Mouse (Mus musculus) stomach, embryonic 15.5 days (tissue): ENCODE data around the gene Jak2. TPM values are rescaled to one million over a fixed set of nuclear protein-coding genes. Genes with fewer than 3 reads are reported as not detected.

Source experiments
- ATAC-seq: fragments of 200-750 bp; cut with Nextera tagmentation; 2 replicates; pipeline ENCODE4 v1.8.0; 2017; ENCODE audit warnings: low read depth, moderate number of reproducible peaks, moderate TSS enrichment; ENCODE audit not compliant: insufficient read depth, low FRiP score
- H3K27ac ChIP-seq: fragments of 300-500 bp; sonication (generic); 2 replicates; pipeline ENCODE4 v1.5.1; 2015; ENCODE audit warnings: mild to moderate bottlenecking, inconsistent platforms
- H3K27me3 ChIP-seq: fragments of 300-500 bp; sonication (generic); replicated peaks from 2 replicates; pipeline ENCODE4 v1.6.1; 2015; ENCODE audit warnings: inconsistent platforms
- H3K36me3 ChIP-seq: fragments of 300-500 bp; sonication (generic); 2 replicates; pipeline ENCODE4 v1.6.1; 2015; ENCODE audit warnings: inconsistent platforms
- H3K4me1 ChIP-seq: fragments of 300-500 bp; sonication (generic); 2 replicates; pipeline ENCODE4 v1.6.1; 2015; ENCODE audit warnings: inconsistent platforms
- H3K4me2 ChIP-seq: fragments of 300-500 bp; sonication (generic); 2 replicates; pipeline ENCODE4 v1.6.1; 2015; ENCODE audit warnings: mild to moderate bottlenecking, inconsistent platforms
- H3K4me3 ChIP-seq: fragments of 300-500 bp; sonication (generic); replicated peaks from 2 replicates; pipeline ENCODE4 v1.5.1; 2015; ENCODE audit warnings: inconsistent platforms
- H3K9ac ChIP-seq: fragments of 300-500 bp; sonication (generic); 2 replicates; pipeline ENCODE4 v1.6.1; 2015; ENCODE audit warnings: inconsistent platforms
- H3K9me3 ChIP-seq: fragments of 300-500 bp; sonication (generic); 2 replicates; pipeline ENCODE4 v1.6.1; 2016; ENCODE audit warnings: inconsistent platforms
- WGBS: fragments of 180-500 bp; shearing (Covaris S2); methylation state at CpG from one replicate; pipeline ENCODE4 v1.1.7; 2015; 5-methylcytosine and 5-hydroxymethylcytosine counted together
- polyA plus RNA-seq: library from polyadenylated mRNA; unstranded; fragments of >200 nt; fragmentation: Nextera tagmentation; extraction: Ambion mirVana; gene quantifications from 2 replicates; pipeline ENCODE4 v1.2.1, GENCODE M21; 2015

Gene Jak2
- polyA plus RNA-seq, 1 experiment from 2014 or later: 10.5 TPM

GRCm38 (mm10) chr19:29285451-29285869 is 33.8 kb downstream of the Jak2 start:
- WGBS: 50% methylated on average over 7 of the region's 7 CpGs
- Histone ChIP-seq H3K4me2 (no peak overlapping the region), H3K27ac (no peak overlapping the region), H3K36me3 (no peaks in the 10 kb centered on the region), H3K4me3 (no peak overlapping the region), H3K4me1 (no peaks in the 10 kb centered on the region), H3K9ac (no peak overlapping the region), H3K9me3 (no peaks in the 10 kb centered on the region), H3K27me3 (no peaks in the 10 kb centered on the region)
- no peak for ATAC-seq

- Histone ChIP-seq H3K9me3 (no peaks in the 10 kb centered on the region), H3K27me3 (no peaks in the 10 kb centered on the region), H3K9ac (no peak overlapping the region), H3K36me3 (0 out of 2 replicates have a peak, but pooled peaks cover 2% of the 10 kb centered on the region), H3K4me1 (no peaks in the 10 kb centered on the region), H3K4me3 (no peak overlapping the region), H3K4me2 (no peak overlapping the region), H3K27ac (no peak overlapping the region)
- 77% methylated on average over 8 of the region's 8 CpGs for WGBS
- no peak for ATAC-seq
Measured at GRCm38 (mm10) chr19:29287863-29288262, 36.2 kb downstream of the Jak2 start.

- Histone ChIP-seq H3K4me1 (no peaks in the 10 kb centered on the region), H3K36me3 (peaks cover 6% of the 10 kb centered on the region; the same call in 1 of the 2 replicates), H3K27ac (no peak overlapping the region), H3K9me3 (no peaks in the 10 kb centered on the region), H3K4me3 (no peak overlapping the region), H3K4me2 (no peak overlapping the region), H3K9ac (no peak overlapping the region), H3K27me3 (no peaks in the 10 kb centered on the region)
- ATAC-seq: peak; percentile 71
- WGBS: 50% methylated on average over 14 of the region's 14 CpGs
Measured at GRCm38 (mm10) chr19:29291532-29291931, 39.9 kb downstream of the Jak2 start.

- Histone ChIP-seq H3K9me3 (no peaks in the 10 kb centered on the region), H3K4me3 (no peak overlapping the region), H3K9ac (no peak overlapping the region), H3K27me3 (no peaks in the 10 kb centered on the region), H3K36me3 (peaks cover 6% of the 10 kb centered on the region; the same call in 1 of the 2 replicates), H3K4me2 (no peak overlapping the region), H3K4me1 (no peaks in the 10 kb centered on the region), H3K27ac (no peak overlapping the region)
- no peak for ATAC-seq
- 80% methylated on average over 4 of the region's 4 CpGs for whole genome bisulfite sequencing
Measured at GRCm38 (mm10) chr19:29292546-29292945, 40.9 kb downstream of the Jak2 start.

- no peak for ATAC-seq
- Histone ChIP-seq H3K36me3 (peaks cover 9% of the 10 kb centered on the region), H3K4me1 (no peaks in the 10 kb centered on the region), H3K9ac (no peak overlapping the region), H3K4me2 (no peak overlapping the region), H3K27ac (no peak overlapping the region), H3K4me3 (no peak overlapping the region), H3K27me3 (no peaks in the 10 kb centered on the region), H3K9me3 (no peaks in the 10 kb centered on the region)
- WGBS: 35% methylated on average over 2 of the region's 2 CpGs
Measured at GRCm38 (mm10) chr19:29294756-29295155, 43.1 kb downstream of the Jak2 start.

- Histone ChIP-seq H3K4me2 (no peak overlapping the region), H3K9ac (no peak overlapping the region), H3K4me1 (no peaks in the 10 kb centered on the region), H3K36me3 (peaks cover 19% of the 10 kb centered on the region), H3K4me3 (no peak overlapping the region), H3K27ac (no peak overlapping the region), H3K9me3 (no peaks in the 10 kb centered on the region), H3K27me3 (no peaks in the 10 kb centered on the region)
- ATAC-seq: no peak
Measured at GRCm38 (mm10) chr19:29296166-29296565, 44.5 kb downstream of the Jak2 start.

- 96% methylated on average over 1 of the region's 1 CpGs for WGBS
- no peaks in the 10 kb centered on the region for H3K4me1 ChIP-seq
- H3K4me3 ChIP-seq: no peak overlapping the region
- H3K9ac ChIP-seq: no peak overlapping the region
- no peak overlapping the region for H3K27ac ChIP-seq
- no peaks in the 10 kb centered on the region for H3K27me3 ChIP-seq
- peaks cover 22% of the 10 kb centered on the region for H3K36me3 ChIP-seq
- no peak overlapping the region for H3K4me2 ChIP-seq
- H3K9me3 ChIP-seq: no peaks in the 10 kb centered on the region
- no peak for ATAC-seq
Measured at GRCm38 (mm10) chr19:29297366-29297765, 45.7 kb downstream of the Jak2 start.

- H3K4me2 ChIP-seq: no peak overlapping the region
- H3K36me3 ChIP-seq: peaks cover 20% of the 10 kb centered on the region
- no peak overlapping the region for H3K9ac ChIP-seq
- no peaks in the 10 kb centered on the region for H3K9me3 ChIP-seq
- H3K4me3 ChIP-seq: no peak overlapping the region
- H3K4me1 ChIP-seq: no peaks in the 10 kb centered on the region
- WGBS: 89% methylated on average over 13 of the region's 13 CpGs
- ATAC-seq: no peak
- no peaks in the 10 kb centered on the region for H3K27me3 ChIP-seq
- no peak overlapping the region for H3K27ac ChIP-seq
Measured at GRCm38 (mm10) chr19:29300919-29301318, 49.3 kb downstream of the Jak2 start.

GRCm38 (mm10) chr19:29302119-29302518 is 50.5 kb downstream of the Jak2 start:
- H3K4me1 ChIP-seq: no peaks in the 10 kb centered on the region
- H3K27ac ChIP-seq: no peak overlapping the region
- H3K4me2 ChIP-seq: no peak overlapping the region
- no peak overlapping the region for H3K9ac ChIP-seq
- H3K27me3 ChIP-seq: no peaks in the 10 kb centered on the region
- no peaks in the 10 kb centered on the region for H3K9me3 ChIP-seq
- ATAC-seq: no peak
- H3K4me3 ChIP-seq: no peak overlapping the region
- H3K36me3 ChIP-seq: peaks cover 19% of the 10 kb centered on the region; the same call in 1 of the 2 replicates
- 87% methylated on average over 2 of the region's 2 CpGs for WGBS

GRCm38 (mm10) chr19:29308832-29309231 is 57.2 kb downstream of the Jak2 start:
- no peaks in the 10 kb centered on the region for H3K4me1 ChIP-seq
- H3K9me3 ChIP-seq: no peaks in the 10 kb centered on the region
- H3K4me3 ChIP-seq: no peak overlapping the region
- no peak overlapping the region for H3K4me2 ChIP-seq
- no peak overlapping the region for H3K9ac ChIP-seq
- ATAC-seq: no peak
- H3K36me3 ChIP-seq: no peaks in the 10 kb centered on the region; the same call in 1 of the 2 replicates
- H3K27me3 ChIP-seq: no peaks in the 10 kb centered on the region
- H3K27ac ChIP-seq: no peak overlapping the region

GRCm38 (mm10) chr19:29311791-29312190 is 60.2 kb downstream of the Jak2 start:
- Histone ChIP-seq H3K4me3 (no peak overlapping the region), H3K9me3 (no peaks in the 10 kb centered on the region), H3K4me1 (no peaks in the 10 kb centered on the region), H3K9ac (no peak overlapping the region), H3K27ac (no peak overlapping the region), H3K4me2 (no peak overlapping the region), H3K27me3 (no peaks in the 10 kb centered on the region), H3K36me3 (peaks cover 6% of the 10 kb centered on the region; the same call in 1 of the 2 replicates)
- ATAC-seq: no peak
- 91% methylated on average over 8 of the region's 8 CpGs for WGBS

GRCm38 (mm10) chr19:29312661-29313060 is 61.0 kb downstream of the Jak2 start:
- Histone ChIP-seq H3K27ac (no peak overlapping the region), H3K4me1 (no peaks in the 10 kb centered on the region)
- WGBS: 69% methylated on average over 7 of the region's 7 CpGs

GRCm38 (mm10) chr19:29323416-29324049 is 71.9 kb downstream of the Jak2 start:
- WGBS: 63% methylated on average over 8 of the region's 8 CpGs
- no peak overlapping the region; the same call in 1 of the 2 replicates for H3K4me2 ChIP-seq

More at GRCm38 (mm10) chr19:29312661-29313060, 61.0 kb downstream of the Jak2 start:
- H3K4me2 ChIP-seq: no peak overlapping the region
- H3K9me3 ChIP-seq: no peaks in the 10 kb centered on the region
- no peak for ATAC-seq
- H3K9ac ChIP-seq: no peak overlapping the region
- H3K4me3 ChIP-seq: no peak overlapping the region
- H3K27me3 ChIP-seq: no peaks in the 10 kb centered on the region
- peaks cover 6% of the 10 kb centered on the region; the same call in 1 of the 2 replicates for H3K36me3 ChIP-seq

More at GRCm38 (mm10) chr19:29323416-29324049, 71.9 kb downstream of the Jak2 start:
- no peak overlapping the region for H3K4me3 ChIP-seq
- ATAC-seq: no peak
- H3K27me3 ChIP-seq: no peaks in the 10 kb centered on the region
- H3K9ac ChIP-seq: no peak overlapping the region
- H3K4me1 ChIP-seq: no peaks in the 10 kb centered on the region
- H3K9me3 ChIP-seq: no peaks in the 10 kb centered on the region
- H3K27ac ChIP-seq: no peak overlapping the region
- H3K36me3 ChIP-seq: no peaks in the 10 kb centered on the region
